Mouse (Mus musculus) midbrain, embryonic 11.5 days (tissue): ENCODE results near the gene Tubb4b. TPM values are rescaled to one million over a fixed set of nuclear protein-coding genes. Genes with fewer than 3 reads are reported as not detected.
"Not testable (repeated sequence)": the region's sequence is repeated elsewhere in the genome, so short reads cannot be mapped to it uniquely, and the experiment has no call there.

Source experiments
- ATAC-seq: fragments of 200-750 bp; cut with Nextera tagmentation; 2 replicates; pipeline ENCODE4 v1.8.0; 2017; ENCODE audit warnings: moderate TSS enrichment, moderate library complexity; ENCODE audit not compliant: low FRiP score
- DNase-seq: peaks from one replicate; pipeline ENCODE4 v3.0.0; 2015; ENCODE audit warnings: low spot score; ENCODE audit errors: missing footprints
- H3K27ac ChIP-seq: fragments of 300-500 bp; sonication (generic); 2 replicates; pipeline ENCODE4 v1.5.1; 2014; ENCODE audit warnings: low read depth, low read length
- H3K27me3 ChIP-seq: fragments of 300-500 bp; sonication (generic); 2 replicates; pipeline ENCODE4 v1.6.1; 2014; ENCODE audit warnings: mild to moderate bottlenecking, low read length, moderate library complexity, mixed read lengths; ENCODE audit not compliant: control insufficient read depth, insufficient read depth
- H3K36me3 ChIP-seq: fragments of 300-500 bp; sonication (generic); 2 replicates; pipeline ENCODE4 v1.6.1; 2014; ENCODE audit warnings: mild to moderate bottlenecking, low read length, moderate library complexity, mixed read lengths; ENCODE audit not compliant: control insufficient read depth, insufficient read depth
- H3K4me1 ChIP-seq: fragments of 300-500 bp; sonication (generic); 2 replicates; pipeline ENCODE4 v1.6.1; 2014; ENCODE audit warnings: low read length; ENCODE audit not compliant: control insufficient read depth, insufficient read depth
- H3K4me2 ChIP-seq: fragments of 300-500 bp; sonication (generic); 2 replicates; pipeline ENCODE4 v1.6.1; 2014; ENCODE audit warnings: mild to moderate bottlenecking, moderate library complexity
- H3K4me3 ChIP-seq: fragments of 300-500 bp; sonication (generic); 2 replicates; pipeline ENCODE4 v1.5.1; 2014; ENCODE audit warnings: low read depth, low read length
- H3K9ac ChIP-seq: fragments of 300-500 bp; sonication (generic); 2 replicates; pipeline ENCODE4 v1.6.1; 2014; ENCODE audit warnings: low read length
- H3K9me3 ChIP-seq: fragments of 300-500 bp; sonication (generic); 2 replicates; pipeline ENCODE4 v1.6.1; 2016; ENCODE audit warnings: low read length; ENCODE audit not compliant: control insufficient read depth
- WGBS: fragments of 180-500 bp; shearing (Covaris S2); extraction: QIAGEN DNeasy Blood & Tissue Kit; methylation state at CpG from one replicate; pipeline ENCODE4 v1.1.7; 2014; 5-methylcytosine and 5-hydroxymethylcytosine counted together
- polyA plus RNA-seq: library from polyadenylated mRNA; unstranded; fragments of >200 nt; fragmentation: Nextera tagmentation; extraction: Ambion mirVana; gene quantifications from 2 replicates; pipeline ENCODE4 v1.2.1, GENCODE M21; 2014

Tubb4b gene
- polyA plus RNA-seq, 1 experiment from 2014 or later, result 571 TPM

DNA sequence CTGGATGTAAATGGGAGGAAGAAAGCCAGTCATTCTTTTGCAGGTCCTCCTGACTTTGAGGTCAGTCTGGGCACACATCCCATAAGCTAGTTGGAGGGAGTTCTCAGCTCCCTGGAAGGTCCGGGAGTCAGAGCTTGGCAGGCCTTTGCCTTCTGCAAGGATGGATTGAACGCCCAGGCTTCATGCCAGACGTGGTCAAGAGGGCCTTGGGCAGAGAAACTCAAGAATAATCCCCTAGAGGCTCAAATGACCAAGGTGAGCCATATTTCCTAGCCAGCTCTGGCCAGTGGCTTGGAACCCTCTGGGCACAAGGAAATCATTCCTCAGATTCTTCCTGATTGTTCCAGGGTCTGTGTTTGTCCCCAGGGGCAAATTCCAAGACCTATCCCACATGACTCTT is 40.3 kb upstream of the Tubb4b start:
- H3K4me3 ChIP-seq, result no peak overlapping the region
- DNase-seq (peak; percentile 54), ATAC-seq (no peak)
- no peak overlapping the region for H3K4me2 ChIP-seq
- H3K4me1 ChIP-seq, result peaks cover 12% of the 10 kb centered on the region
- H3K36me3 ChIP-seq, result peaks cover 2% of the 10 kb centered on the region; the same call in 1 of the 2 replicates
- peaks cover 19% of the 10 kb centered on the region for H3K27me3 ChIP-seq
- H3K27ac ChIP-seq, result no peak overlapping the region
- no peaks in the 10 kb centered on the region for H3K9me3 ChIP-seq
- H3K9ac ChIP-seq, result no peak overlapping the region
- 78% methylated on average over 3 of the region's 3 CpGs for WGBS

DNA sequence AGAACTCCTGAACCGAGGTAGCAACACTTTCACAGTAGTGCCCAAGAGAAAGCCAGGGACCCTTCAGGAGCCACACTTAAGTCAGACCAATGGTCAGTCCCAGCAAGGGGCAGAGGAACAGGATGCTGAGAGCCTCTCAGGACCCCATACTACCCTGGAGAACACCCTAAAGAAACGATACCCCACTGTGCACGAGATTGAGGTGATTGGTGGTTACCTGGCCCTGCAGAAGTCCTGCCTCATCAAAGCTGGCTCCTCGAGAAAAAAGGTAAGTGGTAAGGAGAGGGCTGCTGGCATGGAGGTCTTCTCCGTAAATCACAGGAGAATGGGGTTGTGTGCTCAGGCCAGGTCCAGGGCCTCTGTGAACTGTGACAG is 39.8 kb upstream of the Tubb4b start:
- Histone ChIP-seq H3K4me3 (no peak overlapping the region), H3K4me2 (no peak overlapping the region), H3K36me3 (peaks cover under 1% of the 10 kb centered on the region; the same call in 1 of the 2 replicates), H3K27me3 (peaks cover 19% of the 10 kb centered on the region), H3K9ac (no peak overlapping the region), H3K9me3 (no peaks in the 10 kb centered on the region), H3K27ac (no peak overlapping the region), H3K4me1 (peaks cover 12% of the 10 kb centered on the region)
- WGBS, result 77% methylated on average over 5 of the region's 5 CpGs
- ATAC-seq (no peak), DNase-seq (peak; percentile 53)

DNA sequence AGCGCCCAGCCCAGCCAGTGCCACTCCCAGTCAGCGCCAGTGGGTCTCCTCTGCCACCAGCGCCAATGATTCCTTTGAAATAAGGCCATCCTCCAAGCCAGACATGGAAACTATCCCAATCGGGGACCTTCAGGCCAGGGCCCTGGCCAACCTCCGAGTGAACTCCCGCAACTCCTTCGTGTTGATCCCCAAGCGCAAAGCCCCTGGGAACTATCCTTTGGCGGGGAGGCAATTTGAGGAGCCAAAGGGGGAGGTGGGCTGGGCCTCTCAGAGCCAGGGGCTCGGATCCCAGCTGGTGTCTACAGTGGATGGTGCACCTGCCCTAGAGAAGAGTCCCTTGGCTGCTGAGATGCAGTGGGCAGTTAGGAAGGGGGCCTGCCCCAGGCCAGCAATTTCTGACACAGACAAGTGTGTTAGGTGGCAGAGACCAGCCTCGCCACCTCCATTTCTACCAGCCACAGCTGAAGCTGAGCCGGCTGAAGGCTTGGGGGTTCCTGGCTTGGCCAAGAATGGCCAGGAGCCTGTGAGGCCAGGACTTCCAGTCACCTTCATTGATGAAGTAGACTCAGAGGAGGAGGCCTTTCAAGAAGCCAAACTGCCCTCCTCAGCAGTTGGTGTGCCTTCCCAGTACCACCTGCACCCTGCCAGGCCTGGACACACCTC is 39.3 kb upstream of the Tubb4b start:
- H3K4me3 ChIP-seq, result peak overlapping the region; percentile 65
- DNase-seq, result peak; percentile 79
- no peak overlapping the region for H3K27ac ChIP-seq
- no peaks in the 10 kb centered on the region for H3K9me3 ChIP-seq
- ATAC-seq, result no peak
- WGBS, result 21% methylated on average over 12 of the region's 12 CpGs
- peaks cover 12% of the 10 kb centered on the region for H3K4me1 ChIP-seq
- H3K9ac ChIP-seq, result peak overlapping the region; percentile 50
- H3K27me3 ChIP-seq, result peaks cover 19% of the 10 kb centered on the region
- H3K4me2 ChIP-seq, result peak overlapping the region; percentile 100
- no peaks in the 10 kb centered on the region for H3K36me3 ChIP-seq

DNA sequence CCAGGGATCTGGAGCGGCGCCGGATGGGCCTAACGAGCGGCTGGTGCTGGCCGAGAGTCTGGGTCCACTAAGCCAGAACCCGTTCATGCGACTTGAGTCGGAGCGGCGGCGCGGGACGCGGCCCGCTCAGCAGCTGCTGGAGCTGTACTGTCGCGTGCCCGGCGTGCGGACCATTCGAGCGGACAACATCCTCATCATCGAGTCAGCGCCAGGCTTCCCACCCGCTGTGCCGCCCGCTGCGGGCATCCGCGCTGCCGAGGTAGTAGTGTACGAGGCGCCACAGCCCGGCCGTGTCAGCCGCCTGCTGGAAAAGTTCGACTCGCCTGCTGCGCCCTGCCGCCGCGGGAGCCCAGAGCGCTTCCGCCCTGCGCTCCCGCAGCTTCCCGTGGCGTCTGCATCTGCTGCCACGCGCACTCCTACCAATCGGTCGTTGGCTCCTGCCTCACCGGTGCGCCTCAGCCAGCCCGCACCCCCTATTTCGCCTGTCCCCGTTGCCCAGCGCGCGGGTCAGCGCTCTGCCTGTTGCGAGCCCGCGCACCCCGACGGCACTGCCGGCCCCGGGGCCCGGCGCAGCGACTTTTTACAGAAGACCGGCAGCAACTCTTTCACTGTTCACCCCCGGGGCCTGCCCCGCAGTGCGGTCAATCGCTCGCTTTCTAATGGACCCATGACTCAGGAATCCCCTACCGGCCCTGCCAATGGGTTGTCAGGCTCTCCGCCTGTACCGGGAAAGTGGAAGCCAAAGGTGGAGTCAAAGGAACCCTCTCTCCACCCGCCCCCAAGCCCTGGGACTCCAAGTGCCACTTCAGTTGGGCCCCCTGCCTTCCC is 38.5 kb upstream of the Tubb4b start:
- no peaks in the 10 kb centered on the region for H3K9me3 ChIP-seq
- DNase-seq (no peak), ATAC-seq (no peak; the same call in none of the 2 replicates)
- peak overlapping the region; percentile 100 for H3K4me2 ChIP-seq
- peak overlapping the region; percentile 65 for H3K4me3 ChIP-seq
- no peaks in the 10 kb centered on the region for H3K36me3 ChIP-seq
- peaks cover 19% of the 10 kb centered on the region for H3K27me3 ChIP-seq
- WGBS, result under 1% methylated on average over 82 of the region's 82 CpGs
- H3K4me1 ChIP-seq, result peaks cover 12% of the 10 kb centered on the region
- H3K9ac ChIP-seq, result peak overlapping the region; percentile 50
- no peak overlapping the region for H3K27ac ChIP-seq

DNA sequence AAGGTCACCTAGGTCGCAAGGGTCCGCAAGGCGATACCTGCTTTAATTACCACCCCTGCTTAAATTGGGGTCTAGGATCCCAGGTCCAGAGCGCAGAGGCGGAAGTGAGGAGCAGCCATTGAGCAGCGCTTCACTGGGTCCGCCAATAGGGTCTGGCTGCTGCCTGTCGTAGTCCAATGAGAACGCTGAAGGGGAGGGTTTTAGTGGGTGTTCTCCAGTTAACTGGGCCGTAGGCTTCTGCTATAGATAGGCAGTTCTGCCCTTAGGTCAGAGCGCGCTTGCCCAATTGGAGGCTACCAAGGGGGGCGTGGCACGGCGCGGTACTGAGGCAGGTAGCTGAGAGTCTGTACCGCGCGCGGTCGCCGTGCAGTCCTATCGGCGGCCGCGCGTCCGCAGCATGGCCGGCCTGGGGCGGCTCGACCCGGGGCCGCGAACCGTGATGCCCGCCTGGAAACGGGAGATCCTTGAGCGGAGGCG is 37.8 kb upstream of the Tubb4b start, which contains the start of gene Tprn:
TSS of gene Tprn (plus strand) at position 328 of the 477 bp plus-strand sequence.
- DNase-seq, result peak; percentile 97
- H3K36me3 ChIP-seq, result no peaks in the 10 kb centered on the region
- peaks cover 12% of the 10 kb centered on the region for H3K4me1 ChIP-seq
- H3K4me3 ChIP-seq, result peak within 1 kb of the TSS; percentile 65
- peaks cover 19% of the 10 kb centered on the region for H3K27me3 ChIP-seq
- peak within 1 kb of the TSS; percentile 100 for H3K4me2 ChIP-seq
- no peaks in the 10 kb centered on the region for H3K9me3 ChIP-seq
- H3K27ac ChIP-seq, result no peak within 1 kb of the TSS
- WGBS, result under 1% methylated on average over 39 of the region's 39 CpGs
- peak; percentile 99 for ATAC-seq
- peak within 1 kb of the TSS; percentile 54 for H3K9ac ChIP-seq

DNA sequence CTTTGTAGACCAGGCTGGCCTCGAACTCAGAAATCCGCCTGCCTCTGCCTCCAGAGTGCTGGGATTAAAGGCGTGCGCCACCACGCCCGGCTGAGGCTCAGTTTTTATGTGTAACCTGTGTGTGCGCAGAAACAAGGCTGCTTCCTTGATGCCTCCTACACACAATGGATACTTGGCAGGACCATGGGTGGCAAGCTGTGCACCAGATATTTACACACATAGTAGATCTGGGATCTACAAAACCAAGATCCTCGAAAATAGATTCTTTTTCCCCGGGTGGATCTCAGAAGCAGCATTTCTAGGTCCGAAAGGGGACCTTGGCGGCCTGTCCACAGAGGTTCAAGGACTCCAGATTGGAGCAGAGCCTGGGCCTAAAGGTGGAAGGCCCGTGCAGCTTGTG is 37.4 kb upstream of the Tubb4b start:
- Histone ChIP-seq H3K4me2 (peak overlapping the region; percentile 100), H3K27me3 (peaks cover 19% of the 10 kb centered on the region), H3K36me3 (no peaks in the 10 kb centered on the region), H3K4me1 (peaks cover 12% of the 10 kb centered on the region), H3K9me3 (no peaks in the 10 kb centered on the region), H3K9ac (peak overlapping the region; percentile 54; the same call in 1 of the 2 replicates), H3K27ac (no peak overlapping the region), H3K4me3 (peak overlapping the region; percentile 65)
- DNase-seq (no peak), ATAC-seq (no peak)
- WGBS, result 46% methylated on average over 12 of the region's 12 CpGs

DNA sequence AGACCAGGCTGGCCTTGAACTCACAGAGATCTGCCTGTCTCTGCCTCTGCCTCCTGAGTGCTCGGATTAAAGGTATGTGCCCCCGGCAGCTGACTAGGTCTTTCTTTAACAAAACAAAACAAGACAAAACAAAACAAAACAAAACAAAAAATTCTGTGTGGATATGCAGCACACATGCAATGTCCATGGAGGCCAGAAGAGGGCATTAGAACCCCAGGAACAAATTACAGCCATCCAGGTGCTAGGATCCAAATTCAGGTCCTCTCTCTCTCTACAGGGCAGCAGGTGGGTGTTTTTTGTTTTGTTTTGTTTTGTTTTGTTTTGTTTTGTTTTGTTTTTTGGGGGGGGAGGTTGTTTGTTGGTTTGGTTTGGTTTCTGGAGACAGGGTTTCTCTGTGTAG is 34.4 kb upstream of the Tubb4b start:
- no peaks in the 10 kb centered on the region for H3K36me3 ChIP-seq
- no peak for ATAC-seq
- 59% methylated on average over 2 of the region's 2 CpGs for WGBS
- no peak for DNase-seq
- no peak overlapping the region for H3K4me3 ChIP-seq
- H3K9ac ChIP-seq, result no peak overlapping the region
- no peak overlapping the region for H3K4me2 ChIP-seq
- H3K4me1 ChIP-seq, result peaks cover 20% of the 10 kb centered on the region
- H3K9me3 ChIP-seq, result no peaks in the 10 kb centered on the region
- H3K27ac ChIP-seq, result no peak overlapping the region
- peaks cover 11% of the 10 kb centered on the region for H3K27me3 ChIP-seq

DNA sequence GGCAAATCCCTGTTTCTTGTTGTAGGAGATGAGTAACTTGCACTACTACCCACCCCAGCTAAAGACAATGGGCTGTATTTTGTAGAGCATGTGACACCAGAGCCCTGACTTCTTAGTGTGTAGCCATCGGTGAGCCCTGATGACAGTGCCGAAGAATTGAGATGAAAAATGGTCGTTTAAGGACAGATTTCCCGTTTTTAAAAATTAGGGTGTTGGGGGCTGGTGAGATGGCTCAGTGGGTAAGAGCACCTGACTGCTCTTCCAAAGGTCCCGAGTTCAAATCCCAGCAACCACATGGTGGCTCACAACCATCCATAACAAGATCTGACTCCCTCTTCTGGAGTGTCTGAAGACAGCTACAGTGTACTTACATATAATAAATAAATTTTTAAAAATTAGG is 32.7 kb upstream of the Tubb4b start:
- not testable (repeated sequence) for H3K4me3 ChIP-seq, H3K9ac ChIP-seq

More for the DNA sequence above, 32.7 kb upstream of the Tubb4b start:
- H3K27ac ChIP-seq, ATAC-seq, H3K27me3 ChIP-seq, H3K9me3 ChIP-seq, H3K36me3 ChIP-seq, H3K4me2 ChIP-seq, DNase-seq: not testable (repeated sequence)
- peaks cover 13% of the 10 kb centered on the region for H3K4me1 ChIP-seq
- WGBS, result 93% methylated on average over 5 of the region's 5 CpGs
